Mouse (Mus musculus): ENCODE measurements around the gene Ralb. TPM values are rescaled to one million over a fixed set of nuclear protein-coding genes. Genes with fewer than 3 reads are reported as not detected.
A peak's percentile ranks its signal among the peaks of the same experiment; 100 is the strongest.

Ralb gene
- polyA plus RNA-seq, 1 experiment from 2014 or later, result 145 TPM

DNA sequence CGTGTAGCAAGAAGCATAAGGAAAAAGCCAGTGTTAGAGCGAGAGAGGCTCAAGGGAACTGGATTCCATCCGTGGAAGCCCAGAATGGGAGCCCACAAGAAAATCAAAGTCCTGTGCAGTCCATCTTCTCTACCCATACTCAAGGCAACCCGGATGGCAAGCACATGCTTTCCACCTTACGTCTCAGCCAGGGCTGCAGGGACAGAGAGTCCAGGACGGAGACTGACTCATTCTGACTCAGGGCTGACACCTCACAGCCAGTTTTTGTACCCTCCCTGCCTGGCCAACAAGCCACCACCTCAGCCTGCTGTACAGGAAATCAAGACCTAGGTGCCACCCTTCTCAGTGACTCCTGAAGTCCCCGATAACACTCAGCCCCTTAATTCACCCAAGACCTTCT lies 4.9 kb upstream of the Ralb start:
- Histone ChIP-seq H3K27me3 (replicated peaks; ENCODE audit: control insufficient read depth, insufficient read depth, low read length) (no peaks in the 10 kb centered on the region), H3K4me2 (replicated peaks; ENCODE audit: low read depth) (no peak overlapping the region), H3K9me3 (ENCODE audit: control insufficient read depth) (no peaks in the 10 kb centered on the region), H3K4me1 (replicated peaks; ENCODE audit: control insufficient read depth, insufficient read depth, low read length) (0 out of 2 replicates have a peak, but pooled peaks cover 4% of the 10 kb centered on the region), H3K4me3 (ENCODE audit: low read depth, low read length) (no peak overlapping the region), H3K27ac (ENCODE audit: low read depth, low read length) (no peak overlapping the region), H3K36me3 (ENCODE audit: control insufficient read depth, insufficient read depth) (no peaks in the 10 kb centered on the region), H3K9ac (ENCODE audit: low read depth, low read length) (no peak overlapping the region)
- ATAC-seq, result no peak
- WGBS, result 85% methylated on average over 7 of the region's 7 CpGs
- TF ChIP-seq CTCF (IDR thresholded peaks at IDR 0.05; ENCODE audit: low read depth), result no peak

DNA sequence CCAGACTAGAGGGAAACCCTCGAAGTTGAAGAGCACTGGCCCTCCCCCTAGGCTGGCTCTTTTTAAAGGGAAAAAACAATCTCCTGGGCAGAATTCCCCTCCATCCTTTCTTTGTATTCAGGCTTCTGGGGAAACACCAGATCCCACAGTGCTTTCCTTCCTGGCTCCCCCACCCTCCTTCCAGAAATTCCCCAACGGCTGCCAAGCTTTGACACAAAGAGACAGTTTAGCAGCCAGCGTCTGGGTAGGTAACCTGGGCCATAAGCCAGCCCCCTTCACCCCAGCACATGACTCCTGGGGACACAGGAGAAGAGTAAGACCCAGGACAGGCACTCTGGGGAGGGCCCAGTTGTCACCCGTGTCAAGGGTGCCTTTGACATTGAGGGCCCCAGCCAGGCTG lies 4.0 kb upstream of the Ralb start:
- H3K4me3 ChIP-seq (ENCODE audit: low read depth, low read length), result no peak overlapping the region
- TF ChIP-seq CTCF (IDR thresholded peaks at IDR 0.05; ENCODE audit: low read depth), result no peak
- H3K27me3 ChIP-seq (replicated peaks; ENCODE audit: control insufficient read depth, insufficient read depth, low read length), result no peaks in the 10 kb centered on the region
- H3K4me1 ChIP-seq (replicated peaks; ENCODE audit: control insufficient read depth, insufficient read depth, low read length), result 0 out of 2 replicates have a peak, but pooled peaks cover 4% of the 10 kb centered on the region
- no peak overlapping the region for H3K9ac ChIP-seq (ENCODE audit: low read depth, low read length)
- no peaks in the 10 kb centered on the region for H3K9me3 ChIP-seq (ENCODE audit: control insufficient read depth)
- H3K36me3 ChIP-seq (ENCODE audit: control insufficient read depth, insufficient read depth), result no peaks in the 10 kb centered on the region
- H3K4me2 ChIP-seq (replicated peaks; ENCODE audit: low read depth), result no peak overlapping the region
- no peak for ATAC-seq
- WGBS, result 51% methylated on average over 4 of the region's 4 CpGs
- no peak overlapping the region for H3K27ac ChIP-seq (ENCODE audit: low read depth, low read length)

DNA sequence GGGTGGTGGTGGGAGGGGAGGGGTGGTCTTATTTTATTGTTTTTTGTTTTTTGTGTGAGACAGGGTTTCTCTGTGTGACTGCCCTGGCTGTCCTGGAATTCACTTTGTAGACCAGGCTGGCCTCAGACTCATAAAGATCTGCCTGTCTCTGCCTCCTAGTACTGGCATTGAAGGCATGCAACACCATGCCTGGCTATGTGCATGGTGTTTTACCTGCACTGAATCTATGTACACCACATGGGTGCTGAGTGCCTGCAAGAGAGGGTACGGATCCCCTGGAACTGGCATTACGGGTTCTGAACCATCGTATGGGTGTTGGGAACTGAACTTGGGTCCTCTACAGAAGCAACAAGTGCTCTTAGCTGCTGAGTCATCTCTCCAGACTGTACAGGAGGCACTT lies 1.4 kb upstream of the Ralb start:
- 82% methylated on average over 3 of the region's 3 CpGs for WGBS
- H3K27me3 ChIP-seq (replicated peaks; ENCODE audit: control insufficient read depth, insufficient read depth, low read length), result no peaks in the 10 kb centered on the region

DNA sequence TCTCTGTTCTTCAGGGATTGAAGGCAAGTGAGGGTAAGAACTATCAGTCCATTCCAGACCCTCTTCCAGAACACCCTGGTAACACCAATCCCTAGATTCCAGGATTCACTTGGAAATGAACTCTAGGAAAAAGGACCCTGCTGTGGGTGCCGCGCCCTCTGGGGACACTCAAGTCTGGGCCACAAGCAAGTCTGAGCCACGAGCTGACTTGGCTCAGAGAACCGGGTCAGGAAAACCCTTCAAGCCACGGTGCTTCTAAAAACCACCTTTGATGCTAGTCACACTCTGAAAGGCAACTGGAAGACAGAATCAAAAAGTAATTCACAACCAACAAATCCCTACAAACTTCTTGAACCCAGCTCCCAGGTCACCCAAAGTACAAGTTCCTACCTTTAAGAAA lies 786 bp downstream of the Ralb start:
- WGBS, result 7% methylated on average over 5 of the region's 5 CpGs

More for the DNA sequence above, 1.4 kb upstream of the Ralb start:
- no peak for ATAC-seq
- no peak overlapping the region for H3K9ac ChIP-seq (ENCODE audit: low read depth, low read length)
- no peaks in the 10 kb centered on the region for H3K9me3 ChIP-seq (ENCODE audit: control insufficient read depth)
- TF ChIP-seq CTCF (IDR thresholded peaks at IDR 0.05; ENCODE audit: low read depth), result no peak
- 0 out of 2 replicates have a peak, but pooled peaks cover 10% of the 10 kb centered on the region for H3K4me1 ChIP-seq (replicated peaks; ENCODE audit: control insufficient read depth, insufficient read depth, low read length)
- H3K36me3 ChIP-seq (ENCODE audit: control insufficient read depth, insufficient read depth), result peaks cover 10% of the 10 kb centered on the region; the same call in 1 of the 2 replicates
- no peak overlapping the region for H3K4me2 ChIP-seq (replicated peaks; ENCODE audit: low read depth)
- no peak overlapping the region for H3K27ac ChIP-seq (ENCODE audit: low read depth, low read length)
- H3K4me3 ChIP-seq (ENCODE audit: low read depth, low read length), result no peak overlapping the region

DNA sequence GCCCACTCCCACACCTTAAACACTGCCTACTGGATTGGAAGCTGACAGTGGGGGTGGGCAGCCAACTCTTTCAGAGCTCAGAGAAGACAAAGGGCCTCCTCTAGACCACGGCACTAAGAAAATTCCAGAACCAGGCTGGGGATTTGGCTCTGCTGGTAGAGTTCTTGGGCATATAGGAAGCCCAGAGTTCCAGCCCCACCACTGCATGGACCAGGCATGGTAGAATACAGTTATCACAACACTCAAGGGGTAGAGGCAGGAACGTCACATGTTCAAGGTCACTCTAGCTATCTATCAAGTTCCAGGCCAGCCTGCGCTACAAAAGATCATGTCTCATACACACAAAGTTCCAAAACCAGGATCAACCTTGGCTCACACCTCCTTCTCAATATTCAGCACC lies 1.4 kb downstream of the Ralb start:
- no peak for ATAC-seq

More for the DNA sequence above, 786 bp downstream of the Ralb start:
- no peak for ATAC-seq
- peak overlapping the region; percentile 67 for H3K4me2 ChIP-seq (replicated peaks; ENCODE audit: low read depth)
- peak overlapping the region; percentile 62 for H3K4me3 ChIP-seq (ENCODE audit: low read depth, low read length)
- H3K36me3 ChIP-seq (ENCODE audit: control insufficient read depth, insufficient read depth), result peaks cover 10% of the 10 kb centered on the region; the same call in 1 of the 2 replicates
- no peaks in the 10 kb centered on the region for H3K27me3 ChIP-seq (replicated peaks; ENCODE audit: control insufficient read depth, insufficient read depth, low read length)
- no peak for TF ChIP-seq CTCF (IDR thresholded peaks at IDR 0.05; ENCODE audit: low read depth)
- H3K4me1 ChIP-seq (replicated peaks; ENCODE audit: control insufficient read depth, insufficient read depth, low read length), result 0 out of 2 replicates have a peak, but pooled peaks cover 10% of the 10 kb centered on the region
- peak overlapping the region; percentile 68 for H3K9ac ChIP-seq (ENCODE audit: low read depth, low read length)
- peak overlapping the region; percentile 89 for H3K27ac ChIP-seq (ENCODE audit: low read depth, low read length)
- no peaks in the 10 kb centered on the region for H3K9me3 ChIP-seq (ENCODE audit: control insufficient read depth)

DNA sequence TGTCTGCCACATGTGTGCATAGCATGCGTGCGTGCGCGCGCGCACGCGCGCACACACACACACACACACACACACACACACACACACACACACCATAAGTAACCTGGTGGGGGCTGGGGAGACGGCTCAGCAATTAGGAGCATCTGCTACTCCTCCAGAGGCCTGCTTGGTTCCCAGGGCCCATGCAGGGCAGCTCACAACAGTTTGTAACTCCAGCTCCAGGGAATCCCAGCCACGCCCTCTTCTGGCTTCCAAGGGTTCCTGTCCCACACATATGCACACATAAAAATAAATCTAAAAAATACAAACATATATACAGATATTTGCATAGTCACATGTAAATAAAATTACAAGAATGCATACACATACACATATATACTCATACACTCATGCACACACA lies 1.9 kb downstream of the Ralb start:
- Histone ChIP-seq H3K4me3 (ENCODE audit: low read depth, low read length) (peak overlapping the region; percentile 62; the same call in 1 of the 2 replicates), H3K9ac (ENCODE audit: low read depth, low read length) (no peak overlapping the region)

More for the DNA sequence above, 1.4 kb downstream of the Ralb start:
- Histone ChIP-seq H3K4me1 (replicated peaks; ENCODE audit: control insufficient read depth, insufficient read depth, low read length) (0 out of 2 replicates have a peak, but pooled peaks cover 11% of the 10 kb centered on the region), H3K27me3 (replicated peaks; ENCODE audit: control insufficient read depth, insufficient read depth, low read length) (no peaks in the 10 kb centered on the region), H3K9me3 (ENCODE audit: control insufficient read depth) (no peaks in the 10 kb centered on the region), H3K4me2 (replicated peaks; ENCODE audit: low read depth) (peak overlapping the region; percentile 67), H3K9ac (ENCODE audit: low read depth, low read length) (peak overlapping the region; percentile 68), H3K36me3 (ENCODE audit: control insufficient read depth, insufficient read depth) (peaks cover 10% of the 10 kb centered on the region; the same call in 1 of the 2 replicates), H3K27ac (ENCODE audit: low read depth, low read length) (no peak overlapping the region), H3K4me3 (ENCODE audit: low read depth, low read length) (peak overlapping the region; percentile 62)
- no peak for TF ChIP-seq CTCF (IDR thresholded peaks at IDR 0.05; ENCODE audit: low read depth)
- WGBS, result 56% methylated on average over 3 of the region's 3 CpGs

More for the DNA sequence above, 1.9 kb downstream of the Ralb start:
- Histone ChIP-seq H3K9me3 (ENCODE audit: control insufficient read depth) (no peaks in the 10 kb centered on the region), H3K27me3 (replicated peaks; ENCODE audit: control insufficient read depth, insufficient read depth, low read length) (no peaks in the 10 kb centered on the region), H3K27ac (ENCODE audit: low read depth, low read length) (no peak overlapping the region), H3K36me3 (ENCODE audit: control insufficient read depth, insufficient read depth) (peaks cover 10% of the 10 kb centered on the region; the same call in 1 of the 2 replicates), H3K4me1 (replicated peaks; ENCODE audit: control insufficient read depth, insufficient read depth, low read length) (0 out of 2 replicates have a peak, but pooled peaks cover 15% of the 10 kb centered on the region), H3K4me2 (replicated peaks; ENCODE audit: low read depth) (peak overlapping the region; percentile 67)
- 88% methylated on average over 11 of the region's 11 CpGs for WGBS
- no peak for ATAC-seq
- TF ChIP-seq CTCF (IDR thresholded peaks at IDR 0.05; ENCODE audit: low read depth), result no peak
